Mouse (Mus musculus): ENCODE results near the gene Ippk.

DNA sequence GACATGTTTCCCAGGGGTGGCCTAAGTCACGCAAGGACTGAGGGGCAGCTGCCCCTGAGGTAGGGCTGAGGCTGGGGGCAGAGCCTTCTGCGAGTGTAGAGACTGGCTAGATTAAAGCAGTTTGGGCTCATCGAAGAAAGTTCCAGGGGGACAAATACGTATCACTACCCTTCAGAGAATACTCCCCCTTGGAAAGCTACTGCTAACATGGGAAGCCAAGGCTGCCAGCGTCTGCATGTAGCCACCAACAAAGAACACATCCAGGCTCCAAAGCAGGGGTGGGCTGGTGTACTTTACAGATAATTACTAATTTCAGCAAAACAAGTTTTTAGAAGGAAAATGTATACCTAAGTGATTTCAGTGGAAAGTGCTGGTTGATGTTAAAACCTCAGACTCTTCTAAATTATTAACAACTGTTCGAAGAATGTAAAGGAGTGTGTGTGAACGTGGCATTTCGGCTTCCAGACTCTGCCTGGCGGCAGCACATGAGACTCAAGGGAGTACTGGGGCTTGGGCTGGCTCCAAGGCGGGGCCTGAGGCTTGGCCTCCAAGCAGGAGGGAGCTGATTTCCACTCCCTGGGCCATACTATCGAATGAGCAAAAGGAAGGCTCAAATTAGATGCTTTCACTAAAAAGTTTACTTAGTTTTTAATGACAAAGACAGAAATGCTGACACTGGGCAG lies 45.5 kb downstream of the Ippk start:
- no peak for TF ChIP-seq CTCF (IDR thresholded peaks at IDR 0.05; ENCODE audit: borderline replicate concordance, insufficient read depth, low read length)
- TF ChIP-seq POLR2A (IDR thresholded peaks at IDR 0.05; ENCODE audit: low read depth, low read length) = 0 out of 2 replicates have a peak, but pooled peaks have one; percentile 38

Measured in embryonic fibroblast, embryonic 13.5 days (primary cell).